Mouse (Mus musculus) v-Abl transformed pro-B cells (cell line): Measurements from ENCODE around the gene Dph1.

ENCODE experiments used
- in situ Hi-C, 2 experiments: fragments of 400-800 bp; cut with MboI; formaldehyde crosslinking; loops; one replicate each; pipeline ENCODE4 v1.15.1; 2025; ENCODE audit not compliant: unreplicated experiment in 2 of 2

Dph1 gene

GRCm38 (mm10) chr11:75141913-75142312 lies 49.1 kb downstream of the Dph1 start:
- in situ Hi-C loops = no loop called here

GRCm38 (mm10) chr11:75141038-75141437 lies 50.0 kb downstream of the Dph1 start:
- in situ Hi-C loops = no loop called here

- in situ Hi-C loops = no loop called here
These were observed 50.6 kb downstream of the Dph1 start for GRCm38 (mm10) chr11:75140431-75140830.

- in situ Hi-C loops = no loop called here
These were observed 51.7 kb downstream of the Dph1 start for GRCm38 (mm10) chr11:75139122-75139963.

GRCm38 (mm10) chr11:75136666-75137398 lies 54.2 kb downstream of the Dph1 start:
- in situ Hi-C loops = no loop called here

- in situ Hi-C loops = no loop called here
These were observed 55.7 kb downstream of the Dph1 start for GRCm38 (mm10) chr11:75135358-75135757.

GRCm38 (mm10) chr11:75134485-75135068 lies 56.5 kb downstream of the Dph1 start:
- in situ Hi-C loops = no loop called here

GRCm38 (mm10) chr11:75133951-75134350 lies 57.1 kb downstream of the Dph1 start:
- in situ Hi-C loops = no loop called here

- in situ Hi-C loops = no loop called here
These were observed 57.6 kb downstream of the Dph1 start for GRCm38 (mm10) chr11:75133391-75133790.

- in situ Hi-C loops = no loop called here
These were observed 58.8 kb downstream of the Dph1 start for GRCm38 (mm10) chr11:75132278-75132677.

GRCm38 (mm10) chr11:75131300-75131699 lies 59.7 kb downstream of the Dph1 start:
- in situ Hi-C loops = no loop called here

- in situ Hi-C loops = no loop called here
These were observed 61.6 kb downstream of the Dph1 start for GRCm38 (mm10) chr11:75129481-75129880.
